Mouse (Mus musculus): Measurements from ENCODE around the gene Sft2d2. TPM values are rescaled to one million over a fixed set of nuclear protein-coding genes. Genes with fewer than 3 reads are reported as not detected.

Gene Sft2d2
- polyA plus RNA-seq (2017; shearing (Covaris generic)) = 10 to 100 TPM; 39.0 to 64.5 TPM

GRCm38 (mm10) chr1:165193880-165194661 lies at the start of gene Sft2d2:
Sft2d2 (minus strand) TSS chr1:165194438.

GRCm38 (mm10) chr1:165236321-165237298 lies 42.4 kb upstream of the Sft2d2 start, which contains the start of gene Tiprl:
Tiprl (minus strand) TSS chr1:165236996.

GRCm38 (mm10) chr1:165160723-165161405 lies 33.4 kb downstream of the Sft2d2 start, which contains the start of gene Tbx19:
Tbx19 (minus strand) TSS chr1:165160773.

Other genes starting within 250 kb of the Sft2d2 start
- gene Tbx19, start 33.7 kb downstream of the Sft2d2 start, polyA plus RNA-seq (2017; shearing (Covaris generic)) = under 1 TPM in 1 of 2 experiments, not detected in 1; 0.23 TPM
- gene Tiprl, start 42.6 kb upstream of the Sft2d2 start, polyA plus RNA-seq (2017; shearing (Covaris generic)) = 100 to 1,000 TPM in 1 of 2 experiments, 10 to 100 TPM in 1; 79.4 to 101 TPM
- under 1 TPM; 0.10 to 0.34 TPM for gene Gpr161, start 101.4 kb upstream of the Sft2d2 start, polyA plus RNA-seq (2017; shearing (Covaris generic))

Data from inflammation-experienced regulatory T-cells (primary cell).